Mouse (Mus musculus): Measurements from ENCODE around the gene Nup50. TPM values are rescaled to one million over a fixed set of nuclear protein-coding genes. Genes with fewer than 3 reads are reported as not detected.

The Nup50 gene
- total RNA-seq, 2 experiments from 2014 or later: 12.8 to 15.6 TPM

- no peak for DNase-seq (ENCODE audit: low spot score)
Measured at GRCm38 (mm10) chr15:84948990-84949389, 25.8 kb downstream of the Nup50 start.

DNA sequence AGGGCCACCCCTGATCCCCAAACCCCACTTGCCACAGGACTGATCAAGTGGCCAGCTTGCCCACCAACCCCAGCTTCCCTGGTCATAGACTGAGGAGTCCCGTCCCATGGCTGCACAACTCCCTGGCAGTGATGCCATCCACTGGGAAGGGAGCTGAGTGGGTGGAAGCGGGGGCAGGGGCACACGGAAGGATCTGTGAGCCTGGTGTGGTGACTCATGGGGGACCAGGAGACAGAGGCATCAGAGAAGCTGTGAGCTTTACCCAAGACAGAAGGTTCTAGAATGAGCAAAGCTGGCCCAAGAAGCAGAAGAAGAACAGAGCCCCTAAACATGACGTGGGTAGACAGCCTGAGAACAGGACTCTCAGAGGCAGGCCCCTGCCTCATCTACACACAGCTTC, 26.8 kb downstream of the Nup50 start:
- DNase-seq (ENCODE audit: low spot score): no peak

DNA sequence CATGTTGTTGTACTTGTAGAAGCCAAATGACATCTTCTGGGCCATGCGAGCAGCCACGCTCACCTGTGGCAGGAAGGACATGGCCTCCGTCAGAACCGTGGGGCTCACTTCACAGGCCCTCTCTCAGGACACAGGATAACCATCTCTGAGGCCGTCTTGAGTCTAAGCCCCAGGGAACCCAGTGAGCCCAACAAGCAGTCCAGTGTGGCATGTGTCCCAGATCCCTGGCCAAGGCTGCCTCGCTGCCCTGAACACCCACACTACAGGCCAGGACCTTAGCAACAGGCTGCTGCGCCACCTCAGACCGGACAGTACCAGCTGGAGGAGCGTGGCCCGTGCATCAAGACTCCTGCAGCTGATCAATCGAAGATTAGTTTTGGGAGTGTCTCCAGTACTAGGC, 30.0 kb downstream of the Nup50 start:
- DNase-seq (ENCODE audit: low spot score): no peak

GRCm38 (mm10) chr15:84957851-84958250, 34.6 kb downstream of the Nup50 start:
- no peak for DNase-seq (ENCODE audit: low spot score)

DNA sequence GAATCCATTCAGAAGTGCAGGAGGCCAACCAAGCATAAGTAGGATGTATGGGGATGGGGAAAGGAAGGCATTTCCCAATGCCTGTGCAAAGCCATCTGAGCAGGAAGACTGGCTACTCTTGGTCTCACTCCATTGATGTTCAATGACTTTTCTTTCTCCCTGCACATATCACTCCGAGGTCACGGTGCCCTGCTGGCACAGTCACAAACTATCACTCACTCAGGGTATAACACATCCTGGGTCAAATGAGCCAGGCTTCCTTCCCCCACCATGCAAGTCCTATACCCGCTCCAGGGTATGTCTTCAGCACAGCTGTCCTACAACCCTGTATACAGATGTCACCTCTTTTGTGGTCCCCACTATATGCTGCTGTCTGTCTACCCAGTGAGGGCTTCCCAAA, 35.1 kb downstream of the Nup50 start:
- no peak for DNase-seq (ENCODE audit: low spot score)

GRCm38 (mm10) chr15:84959891-84960290, 36.7 kb downstream of the Nup50 start:
- DNase-seq (ENCODE audit: low spot score): no peak

DNA sequence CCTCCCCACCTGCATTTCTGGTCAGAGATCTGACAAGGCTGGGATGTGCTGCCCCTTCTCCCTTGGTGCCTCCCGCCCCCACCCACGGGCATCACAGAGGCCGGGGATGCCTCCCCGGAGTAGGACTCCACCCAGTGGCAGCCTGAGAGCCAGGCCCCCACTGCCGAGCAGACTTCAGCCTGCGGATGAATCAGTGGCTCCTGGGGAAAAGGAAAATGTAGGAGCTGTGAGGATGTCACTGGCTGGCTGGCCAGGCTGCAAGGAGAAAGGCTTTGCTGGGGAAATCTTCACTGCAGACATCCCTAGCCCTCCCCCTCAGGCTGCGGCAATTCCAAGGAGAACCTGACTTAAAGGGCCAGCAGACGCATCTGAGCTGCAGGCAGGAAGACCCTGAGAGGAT, 37.5 kb downstream of the Nup50 start:
- DNase-seq (ENCODE audit: low spot score): no peak

- no peak for DNase-seq (ENCODE audit: low spot score)
Measured at GRCm38 (mm10) chr15:84962518-84962917, 39.3 kb downstream of the Nup50 start.

DNA sequence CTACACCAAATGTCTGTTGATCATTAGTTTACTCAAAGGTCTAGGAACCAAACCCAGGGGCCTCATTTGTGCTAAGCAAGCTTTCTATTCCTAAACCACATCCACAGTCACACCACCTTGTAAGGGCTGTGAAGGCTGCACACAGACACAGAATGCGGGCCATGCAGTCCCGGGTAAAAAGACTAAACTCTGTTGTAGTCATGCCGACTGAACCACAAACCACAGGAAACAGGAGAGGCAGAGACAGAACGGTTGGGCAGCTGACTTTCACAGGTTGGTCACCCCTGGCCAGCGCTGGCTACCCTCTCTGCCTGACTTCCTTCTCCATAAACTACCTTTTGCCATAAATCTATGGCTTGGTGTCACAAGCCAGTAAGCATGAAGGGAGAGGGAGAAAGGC, 41.6 kb downstream of the Nup50 start:
- DNase-seq (ENCODE audit: low spot score): no peak

GRCm38 (mm10) chr15:84965575-84966360, 42.6 kb downstream of the Nup50 start:
- DNase-seq (ENCODE audit: low spot score): peak; percentile 39

DNA sequence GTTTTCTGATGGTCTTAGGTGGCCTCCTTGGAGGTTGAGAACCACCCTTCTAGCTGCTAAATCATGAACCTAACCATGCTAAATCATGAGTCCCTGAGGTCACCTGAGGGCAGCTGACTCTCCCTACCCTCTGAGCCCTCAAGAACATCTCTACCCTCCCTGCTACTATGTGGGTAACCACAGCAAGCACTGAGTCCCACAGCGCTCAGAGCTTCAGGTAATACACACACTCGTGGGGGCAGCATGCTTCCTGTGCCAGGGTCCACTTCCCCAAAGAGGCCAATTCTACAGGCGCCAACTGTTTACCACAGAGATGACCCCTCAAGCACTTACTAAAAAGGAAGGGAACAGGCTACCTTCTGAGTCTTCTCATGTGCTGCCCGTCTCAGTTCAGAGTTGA, 45.3 kb downstream of the Nup50 start:
- no peak for DNase-seq (ENCODE audit: low spot score)

- no peak for DNase-seq (ENCODE audit: low spot score)
Measured at GRCm38 (mm10) chr15:84972860-84973543, 49.8 kb downstream of the Nup50 start.

DNA sequence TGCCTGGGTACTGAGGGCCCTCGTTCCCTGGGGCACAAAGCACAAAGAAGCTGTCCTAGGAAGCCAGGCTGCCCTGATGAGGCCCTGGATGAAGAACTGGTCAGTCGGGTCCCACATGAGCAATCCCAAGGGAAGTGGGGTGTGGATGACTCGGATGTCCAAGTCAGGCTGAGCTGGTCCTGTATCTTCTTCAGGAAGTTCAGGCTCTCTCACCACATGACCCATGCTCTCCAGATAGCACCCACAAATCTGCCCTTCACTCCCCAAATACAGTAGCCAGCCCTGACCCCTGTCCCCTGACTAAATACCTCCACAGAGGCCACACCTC, 50.3 kb downstream of the Nup50 start:
- no peak for DNase-seq (ENCODE audit: low spot score)

GRCm38 (mm10) chr15:84975729-84976128, 52.5 kb downstream of the Nup50 start:
- peak; percentile 51 for DNase-seq (ENCODE audit: low spot score)

DNA sequence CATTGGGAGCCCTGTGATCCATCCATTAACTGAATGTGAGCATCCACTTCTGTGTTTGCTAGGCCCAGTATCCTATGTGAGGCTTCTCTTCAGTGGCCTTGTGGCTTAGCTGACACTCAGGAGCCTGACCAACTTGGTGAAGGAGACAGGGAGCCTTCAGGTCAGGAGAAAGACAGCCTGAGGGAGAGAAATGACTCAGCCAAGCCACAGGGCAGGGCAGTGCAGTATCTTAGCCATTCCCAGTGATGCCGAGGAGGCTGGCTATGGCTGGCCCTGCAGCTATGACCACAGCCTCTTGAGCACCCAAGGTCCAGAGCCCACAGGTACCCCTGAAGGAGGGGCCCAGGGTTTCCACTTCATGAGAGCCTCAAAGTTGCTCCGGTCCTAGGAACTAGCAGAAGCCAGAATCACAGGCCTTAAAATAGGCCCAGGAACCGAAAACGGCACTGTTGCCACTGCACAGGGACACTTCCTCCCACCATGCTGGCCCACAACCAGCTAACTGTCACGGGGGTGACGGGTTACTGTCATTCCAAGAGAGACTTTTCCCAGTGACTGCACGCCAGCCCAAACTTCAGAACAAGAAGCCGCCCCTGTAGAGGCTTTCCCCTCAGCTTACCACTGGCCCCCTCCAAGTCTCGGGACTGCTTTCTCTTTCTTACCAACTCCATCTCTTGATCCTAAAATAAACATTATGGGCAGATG, 58.5 kb downstream of the Nup50 start:
- DNase-seq (ENCODE audit: low spot score): peak; percentile 65

DNA sequence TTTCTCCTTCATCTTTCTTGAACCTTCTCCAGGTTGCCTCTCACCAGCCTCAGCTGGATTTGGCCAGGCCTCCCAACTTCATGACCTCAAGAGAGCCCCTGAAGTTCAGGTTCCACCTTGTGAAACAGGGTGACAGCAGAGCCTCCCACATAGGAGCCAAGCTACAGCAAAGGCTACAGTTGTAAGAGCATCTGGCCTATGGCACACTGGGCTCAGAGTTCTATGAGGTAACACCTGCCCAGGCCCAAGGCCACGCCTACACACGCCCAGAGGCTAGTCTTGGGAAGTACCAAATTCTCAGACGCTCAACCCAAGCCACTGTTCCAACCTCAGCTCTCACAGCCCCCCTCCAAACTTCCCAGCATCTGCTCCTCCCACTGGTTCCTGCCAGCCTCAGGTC, 59.7 kb downstream of the Nup50 start:
- DNase-seq (ENCODE audit: low spot score): no peak

GRCm38 (mm10) chr15:84983721-84984120, 60.5 kb downstream of the Nup50 start:
- DNase-seq (ENCODE audit: low spot score): no peak

DNA sequence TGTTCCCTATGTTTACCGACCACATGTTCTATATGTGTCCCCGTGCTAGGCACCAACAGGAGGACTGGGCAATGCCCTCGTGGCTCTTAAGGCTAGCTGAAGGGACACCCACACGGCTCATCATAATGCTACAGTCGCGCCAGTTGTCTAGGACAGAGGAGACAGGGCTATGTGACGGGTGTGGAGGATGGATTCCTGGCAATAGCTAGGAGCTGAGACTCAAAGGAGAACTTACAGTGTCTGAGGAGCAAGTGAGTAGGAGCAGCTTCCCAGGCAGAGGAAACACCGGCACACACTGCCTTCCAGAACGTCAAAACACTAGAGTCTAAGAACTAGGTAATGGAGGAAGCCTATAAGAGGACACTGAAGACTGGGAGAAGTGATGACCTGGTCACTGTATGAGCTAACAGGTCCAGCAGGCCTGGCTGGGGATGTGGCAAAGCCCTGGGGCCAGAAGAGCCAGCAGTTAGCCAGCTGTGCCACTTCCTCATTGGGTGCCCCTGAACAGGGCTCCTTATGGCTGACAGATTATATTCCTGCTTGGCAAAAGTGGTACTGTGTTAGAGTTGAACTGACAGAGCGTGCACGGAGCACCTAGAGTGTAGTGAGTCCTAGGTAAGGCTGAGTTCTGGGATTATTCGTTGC, 62.4 kb downstream of the Nup50 start:
- DNase-seq (ENCODE audit: low spot score): no peak

GRCm38 (mm10) chr15:84986171-84987019, 63.2 kb downstream of the Nup50 start:
- DNase-seq (ENCODE audit: low spot score): no peak

DNA sequence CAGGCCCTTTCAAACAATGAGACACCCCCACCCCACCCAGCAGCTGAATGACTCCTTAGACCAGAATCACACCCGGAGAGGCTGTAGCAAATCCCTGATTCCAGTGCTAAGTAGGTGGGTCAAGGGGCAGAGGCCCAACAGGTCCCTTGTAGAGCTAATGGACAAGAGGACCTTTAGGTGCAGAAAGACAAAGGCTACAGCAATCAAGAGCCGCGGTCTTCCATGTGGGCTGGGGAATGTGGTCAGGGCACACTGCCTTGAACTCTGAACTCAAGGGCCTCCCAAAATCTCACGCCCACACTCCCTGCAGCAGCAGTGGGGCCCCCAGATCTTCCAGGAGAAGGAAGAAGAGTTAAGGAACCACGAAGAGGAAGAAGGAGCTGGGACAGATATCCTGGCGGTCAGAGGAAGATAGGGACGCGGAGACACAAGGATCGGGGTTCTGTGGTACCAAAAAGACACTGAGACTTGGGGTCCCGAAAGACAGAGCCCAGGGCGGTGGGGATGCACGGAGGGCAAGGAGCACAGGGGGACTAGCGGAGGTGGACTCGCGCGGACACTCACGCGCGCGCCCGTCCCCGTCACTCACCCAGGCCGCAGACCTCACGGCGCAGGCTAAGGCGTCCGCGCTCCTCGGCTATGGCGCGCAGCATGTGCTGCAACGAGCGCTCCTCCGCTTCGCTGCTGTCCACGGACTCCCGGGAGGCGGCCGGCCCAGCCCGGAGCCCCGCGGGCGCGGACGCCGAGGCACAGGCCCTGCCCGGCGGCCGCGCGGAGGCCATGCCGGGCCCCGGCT, 64.0 kb downstream of the Nup50 start:
- peak; percentile 44 for DNase-seq (ENCODE audit: low spot score)

Data from gastrocnemius, adult 18-20 months (tissue).